Mouse (Mus musculus) liver, embryonic 14.5 days (tissue): Measurements from ENCODE around the gene Ankrd27.

ENCODE experiments used
- CTCF ChIP-seq: IDR thresholded peaks from 2 replicates; pipeline ENCODE4 v1.5.1; 2016; ENCODE audit warnings: antibody characterized with exemption, low read depth, control low read depth
- EP300 ChIP-seq: IDR thresholded peaks from 2 replicates; pipeline ENCODE4 v1.6.1; 2016; ENCODE audit warnings: antibody characterized with exemption, low read depth

DNA sequence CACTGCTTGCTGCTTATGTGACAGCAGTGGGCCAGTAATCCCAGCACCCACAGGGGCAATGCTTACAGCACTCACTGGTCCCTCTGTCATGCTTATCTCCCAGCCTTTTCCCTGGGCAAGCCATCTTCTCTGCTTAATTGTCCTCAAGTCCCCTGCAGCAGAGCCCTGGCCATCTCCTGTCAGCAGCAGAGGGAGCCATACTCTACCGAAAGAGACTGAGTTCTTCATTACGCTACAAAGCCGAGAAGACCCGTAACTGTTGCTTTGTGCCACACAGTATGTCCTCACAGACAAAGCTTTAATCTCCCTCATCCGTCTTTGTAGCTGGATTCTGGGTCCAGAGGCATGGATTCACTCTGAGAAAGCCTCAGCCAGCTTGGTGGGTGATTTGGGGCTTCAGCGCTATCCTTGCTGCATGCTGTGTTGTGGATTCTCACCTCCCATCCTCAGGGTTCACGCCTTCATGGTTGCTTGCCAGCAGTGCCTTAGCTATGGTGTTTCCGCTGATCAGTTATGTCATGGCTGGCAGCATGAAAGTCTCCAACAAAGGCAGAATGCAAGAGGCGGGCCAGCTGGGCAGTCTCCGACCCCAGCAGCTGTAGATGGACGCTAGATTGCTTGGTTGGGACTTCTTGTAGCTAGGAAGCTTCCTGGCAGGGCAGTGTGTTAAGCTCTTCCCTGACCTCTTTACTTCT is 64.8 kb downstream of the Ankrd27 start:
- TF ChIP-seq EP300 (no peak), CTCF (no peak)
